Mouse (Mus musculus): ENCODE measurements around the gene Hoxb5. TPM values are rescaled to one million over a fixed set of nuclear protein-coding genes. Genes with fewer than 3 reads are reported as not detected.
A peak's percentile ranks its signal among the peaks of the same experiment; 100 is the strongest.

Hoxb5 gene
- polyA plus RNA-seq, 1 experiment from 2014 or later, result 5.5 TPM

- Histone ChIP-seq H3K4me1 (peaks cover 11% of the 10 kb centered on the region; the same call in 1 of the 2 replicates), H3K9me3 (no peaks in the 10 kb centered on the region), H3K27me3 (replicated peaks) (peaks cover 100% of the 10 kb centered on the region), H3K4me2 (0 out of 2 replicates have a peak overlapping the region, but pooled peaks have one; percentile 6), H3K27ac (replicated peaks) (no peak overlapping the region), H3K36me3 (no peaks in the 10 kb centered on the region), H3K4me3 (peak overlapping the region; percentile 5; the same call in 1 of the 2 replicates), H3K9ac (no peak overlapping the region)
- ATAC-seq (ENCODE audit: extremely low read depth, insufficient number of reproducible peaks, low FRiP score, low TSS enrichment), result no peak
- WGBS, result 24% methylated on average over 4 of the region's 4 CpGs
These were observed 6.2 kb downstream of the Hoxb5 start for GRCm38 (mm10) chr11:96309288-96309687.

- Histone ChIP-seq H3K9ac (no peak overlapping the region), H3K9me3 (no peaks in the 10 kb centered on the region), H3K36me3 (no peaks in the 10 kb centered on the region), H3K27ac (replicated peaks) (no peak overlapping the region), H3K4me3 (peak overlapping the region; percentile 47; the same call in 1 of the 2 replicates), H3K4me1 (peaks cover 11% of the 10 kb centered on the region; the same call in 1 of the 2 replicates), H3K27me3 (replicated peaks) (peaks cover 100% of the 10 kb centered on the region), H3K4me2 (peak overlapping the region; percentile 64)
- 12% methylated on average over 20 of the region's 20 CpGs for WGBS
- no peak for ATAC-seq (ENCODE audit: extremely low read depth, insufficient number of reproducible peaks, low FRiP score, low TSS enrichment)
These were observed 7.2 kb downstream of the Hoxb5 start for GRCm38 (mm10) chr11:96310183-96310938.

- Histone ChIP-seq H3K9me3 (no peaks in the 10 kb centered on the region), H3K27ac (replicated peaks) (no peak overlapping the region), H3K4me2 (peak overlapping the region; percentile 64), H3K9ac (0 out of 2 replicates have a peak overlapping the region, but pooled peaks have one; percentile 28), H3K4me3 (peak overlapping the region; percentile 47), H3K27me3 (replicated peaks) (peaks cover 100% of the 10 kb centered on the region), H3K36me3 (no peaks in the 10 kb centered on the region), H3K4me1 (peaks cover 11% of the 10 kb centered on the region; the same call in 1 of the 2 replicates)
- ATAC-seq (ENCODE audit: extremely low read depth, insufficient number of reproducible peaks, low FRiP score, low TSS enrichment), result no peak
- WGBS, result 15% methylated on average over 6 of the region's 6 CpGs
These were observed 8.0 kb downstream of the Hoxb5 start for GRCm38 (mm10) chr11:96311097-96311496.

GRCm38 (mm10) chr11:96311520-96312417, 8.6 kb downstream of the Hoxb5 start:
- no peak for ATAC-seq (ENCODE audit: extremely low read depth, insufficient number of reproducible peaks, low FRiP score, low TSS enrichment)
- H3K9me3 ChIP-seq, result no peaks in the 10 kb centered on the region
- H3K4me1 ChIP-seq, result peaks cover 11% of the 10 kb centered on the region; the same call in 1 of the 2 replicates
- peak overlapping the region; percentile 17; the same call in 1 of the 2 replicates for H3K27ac ChIP-seq (replicated peaks)
- H3K9ac ChIP-seq, result peak overlapping the region; percentile 28
- peaks cover 100% of the 10 kb centered on the region for H3K27me3 ChIP-seq (replicated peaks)
- peak overlapping the region; percentile 64 for H3K4me2 ChIP-seq
- WGBS, result under 1% methylated on average over 31 of the region's 31 CpGs
- H3K4me3 ChIP-seq, result peak overlapping the region; percentile 47
- no peaks in the 10 kb centered on the region for H3K36me3 ChIP-seq

- no peak overlapping the region for H3K27ac ChIP-seq (replicated peaks)
- H3K9me3 ChIP-seq, result no peaks in the 10 kb centered on the region
- WGBS, result 36% methylated on average over 2 of the region's 2 CpGs
- H3K9ac ChIP-seq, result no peak overlapping the region
- peaks cover 100% of the 10 kb centered on the region for H3K27me3 ChIP-seq (replicated peaks)
- peaks cover 11% of the 10 kb centered on the region; the same call in 1 of the 2 replicates for H3K4me1 ChIP-seq
- H3K4me3 ChIP-seq, result no peak overlapping the region
- H3K36me3 ChIP-seq, result no peaks in the 10 kb centered on the region
- ATAC-seq (ENCODE audit: extremely low read depth, insufficient number of reproducible peaks, low FRiP score, low TSS enrichment), result no peak
- no peak overlapping the region for H3K4me2 ChIP-seq
These were observed 10.0 kb downstream of the Hoxb5 start for GRCm38 (mm10) chr11:96313134-96313533.

GRCm38 (mm10) chr11:96313806-96314428, 10.8 kb downstream of the Hoxb5 start:
- H3K4me1 ChIP-seq, result peaks cover 14% of the 10 kb centered on the region
- peaks cover 100% of the 10 kb centered on the region for H3K27me3 ChIP-seq (replicated peaks)
- H3K4me3 ChIP-seq, result peak overlapping the region; percentile 36; the same call in 1 of the 2 replicates
- peak overlapping the region; percentile 44; the same call in 1 of the 2 replicates for H3K9ac ChIP-seq
- ATAC-seq (ENCODE audit: extremely low read depth, insufficient number of reproducible peaks, low FRiP score, low TSS enrichment), result no peak
- 18% methylated on average over 12 of the region's 12 CpGs for whole genome bisulfite sequencing
- peak overlapping the region; percentile 25; the same call in 1 of the 2 replicates for H3K27ac ChIP-seq (replicated peaks)
- no peaks in the 10 kb centered on the region for H3K9me3 ChIP-seq
- H3K36me3 ChIP-seq, result no peaks in the 10 kb centered on the region
- H3K4me2 ChIP-seq, result peak overlapping the region; percentile 52

GRCm38 (mm10) chr11:96314671-96315343, 11.7 kb downstream of the Hoxb5 start:
- Histone ChIP-seq H3K27ac (replicated peaks) (peak overlapping the region; percentile 43), H3K27me3 (replicated peaks) (peaks cover 100% of the 10 kb centered on the region), H3K4me1 (peaks cover 21% of the 10 kb centered on the region), H3K9ac (peak overlapping the region; percentile 68), H3K36me3 (no peaks in the 10 kb centered on the region), H3K9me3 (no peaks in the 10 kb centered on the region), H3K4me3 (peak overlapping the region; percentile 36), H3K4me2 (peak overlapping the region; percentile 52)
- 2% methylated on average over 34 of the region's 34 CpGs for WGBS
- ATAC-seq (ENCODE audit: extremely low read depth, insufficient number of reproducible peaks, low FRiP score, low TSS enrichment), result no peak

- H3K27ac ChIP-seq (replicated peaks), result peak overlapping the region; percentile 43
These were observed 12.2 kb downstream of the Hoxb5 start for GRCm38 (mm10) chr11:96315344-96315681.

GRCm38 (mm10) chr11:96316696-96317607, 13.8 kb downstream of the Hoxb5 start:
- Histone ChIP-seq H3K4me3 (peak overlapping the region; percentile 54; the same call in 1 of the 2 replicates), H3K27ac (replicated peaks) (no peak overlapping the region), H3K4me1 (peaks cover 12% of the 10 kb centered on the region), H3K9ac (peak overlapping the region; percentile 67; the same call in 1 of the 2 replicates), H3K36me3 (no peaks in the 10 kb centered on the region), H3K9me3 (no peaks in the 10 kb centered on the region), H3K27me3 (replicated peaks) (peaks cover 100% of the 10 kb centered on the region), H3K4me2 (peak overlapping the region; percentile 66)
- no peak for ATAC-seq (ENCODE audit: extremely low read depth, insufficient number of reproducible peaks, low FRiP score, low TSS enrichment)
- 11% methylated on average over 18 of the region's 18 CpGs for WGBS

More at GRCm38 (mm10) chr11:96315344-96315681, 12.2 kb downstream of the Hoxb5 start:
- WGBS, result 7% methylated on average over 5 of the region's 5 CpGs
- peak overlapping the region; percentile 68 for H3K9ac ChIP-seq
- H3K27me3 ChIP-seq (replicated peaks), result peaks cover 100% of the 10 kb centered on the region
- ATAC-seq (ENCODE audit: extremely low read depth, insufficient number of reproducible peaks, low FRiP score, low TSS enrichment), result no peak
- peaks cover 21% of the 10 kb centered on the region for H3K4me1 ChIP-seq
- peak overlapping the region; percentile 36 for H3K4me3 ChIP-seq
- no peaks in the 10 kb centered on the region for H3K36me3 ChIP-seq
- H3K4me2 ChIP-seq, result peak overlapping the region; percentile 52
- no peaks in the 10 kb centered on the region for H3K9me3 ChIP-seq
